ENCODE assay signal across 10 mouse cellular contexts in genomic region chr10:67637339-67637738, GRCm38 (mm10).
DNase-seq lines count a peak whose midpoint lies in the region; ATAC-seq and TF ChIP-seq lines count a peak whose summit lies in the region.
"Had no signal": no experiment of that assay in that cellular context is flagged by ENCODE, and none has a peak within 500 bp of the region (broad histone marks: within the 10 kb centered on the region; RNA-seq: fewer than 3 reads in every experiment).

No protein-coding gene starts in this region.

- H3K9me3 ChIP-seq in hindbrain, embryonic 10.5 days, result 0 out of 2 replicates have a peak, but pooled peaks cover 5% of the 10 kb centered on the region
- no peaks in the 10 kb centered on the region for H3K9me3 ChIP-seq in hindbrain, embryonic 12.5 days (replicated peaks)
- no peaks in the 10 kb centered on the region for H3K9me3 ChIP-seq in midbrain, embryonic 12.5 days
- no peaks in the 10 kb centered on the region for H3K9me3 ChIP-seq in midbrain, embryonic 15.5 days
- H3K9me3 ChIP-seq in midbrain, embryonic 10.5 days (replicated peaks), result no peaks in the 10 kb centered on the region
- H3K9me3 ChIP-seq: heart, embryonic 10.5 days had no signal

- no peak overlapping the region for H3K4me3 ChIP-seq in hindbrain, embryonic 10.5 days
- no peak overlapping the region for H3K4me3 ChIP-seq in hindbrain, embryonic 12.5 days
- H3K4me3 ChIP-seq in midbrain, embryonic 12.5 days, result no peak overlapping the region
- no peak overlapping the region for H3K4me3 ChIP-seq in midbrain, embryonic 15.5 days
- no peak overlapping the region for H3K4me3 ChIP-seq in small intestine, adult 2 months (ENCODE audit: low read depth, low read length)
- H3K4me3 ChIP-seq in midbrain, embryonic 10.5 days, result no peak overlapping the region

- TF ChIP-seq POLR2A in small intestine, adult 2 months (IDR thresholded peaks at IDR 0.05; ENCODE audit: low read depth, low read length), result no peak

- peak; percentile 11 for DNase-seq in hindbrain, embryonic 10.5 days (ENCODE audit: low spot score)
- DNase-seq in embryo, embryonic 10 days (ENCODE audit: low spot score), result peak; percentile 40
- DNase-seq in cerebellum, postnatal 36 days, result no peak
- no peak for DNase-seq in midbrain, embryonic 10.5 days (ENCODE audit: low spot score)

- H3K36me3 ChIP-seq in hindbrain, embryonic 10.5 days, result no peaks in the 10 kb centered on the region
- H3K36me3 ChIP-seq in hindbrain, embryonic 12.5 days, result no peaks in the 10 kb centered on the region
- no peaks in the 10 kb centered on the region for H3K36me3 ChIP-seq in midbrain, embryonic 12.5 days
- H3K36me3 ChIP-seq in midbrain, embryonic 15.5 days (replicated peaks), result no peaks in the 10 kb centered on the region
- H3K36me3 ChIP-seq in small intestine, adult 2 months (ENCODE audit: control insufficient read depth, insufficient read depth, low read length), result no peaks in the 10 kb centered on the region
- H3K36me3 ChIP-seq in midbrain, embryonic 10.5 days, result no peaks in the 10 kb centered on the region
- H3K36me3 ChIP-seq: heart, embryonic 10.5 days had no signal

- TF ChIP-seq CTCF in small intestine, adult 2 months (IDR thresholded peaks at IDR 0.05; ENCODE audit: extremely low read depth, insufficient read length, insufficient replicate concordance, low read depth, low read length), result peak; percentile 14; the same call in 1 of the 2 replicates

- 0 out of 2 replicates have a peak, but pooled peaks cover 7% of the 10 kb centered on the region for H3K27me3 ChIP-seq in hindbrain, embryonic 10.5 days (ENCODE audit: insufficient read depth, poor library complexity, severe bottlenecking)
- H3K27me3 ChIP-seq in hindbrain, embryonic 12.5 days, result no peaks in the 10 kb centered on the region
- no peaks in the 10 kb centered on the region for H3K27me3 ChIP-seq in midbrain, embryonic 12.5 days
- no peaks in the 10 kb centered on the region for H3K27me3 ChIP-seq in midbrain, embryonic 15.5 days (replicated peaks)
- no peaks in the 10 kb centered on the region for H3K27me3 ChIP-seq in small intestine, adult 2 months (ENCODE audit: control insufficient read depth, insufficient read depth, low read length)
- 0 out of 2 replicates have a peak, but pooled peaks cover 6% of the 10 kb centered on the region for H3K27me3 ChIP-seq in midbrain, embryonic 10.5 days (ENCODE audit: low read depth, poor library complexity, severe bottlenecking)

- peaks cover 9% of the 10 kb centered on the region for H3K4me1 ChIP-seq in hindbrain, embryonic 10.5 days (replicated peaks)
- peaks cover 7% of the 10 kb centered on the region; the same call in 1 of the 2 replicates for H3K4me1 ChIP-seq in hindbrain, embryonic 12.5 days
- H3K4me1 ChIP-seq in midbrain, embryonic 12.5 days, result peaks cover 8% of the 10 kb centered on the region; the same call in 1 of the 2 replicates
- peaks cover 7% of the 10 kb centered on the region for H3K4me1 ChIP-seq in midbrain, embryonic 15.5 days
- no peaks in the 10 kb centered on the region for H3K4me1 ChIP-seq in small intestine, adult 2 months (ENCODE audit: control insufficient read depth, insufficient read depth, insufficient read length, low read length)
- peaks cover 14% of the 10 kb centered on the region for H3K4me1 ChIP-seq in midbrain, embryonic 10.5 days
- H3K4me1 ChIP-seq: heart, embryonic 10.5 days had no signal

- no peak overlapping the region for H3K9ac ChIP-seq in hindbrain, embryonic 12.5 days
- H3K9ac ChIP-seq in midbrain, embryonic 12.5 days (replicated peaks), result no peak overlapping the region
- no peak overlapping the region for H3K9ac ChIP-seq in midbrain, embryonic 15.5 days

- H3K4me2 ChIP-seq in hindbrain, embryonic 12.5 days (replicated peaks), result no peak overlapping the region
- no peak overlapping the region for H3K4me2 ChIP-seq in midbrain, embryonic 12.5 days (replicated peaks)
- no peak overlapping the region for H3K4me2 ChIP-seq in midbrain, embryonic 15.5 days

- no peak overlapping the region for H3K27ac ChIP-seq in hindbrain, embryonic 10.5 days
- H3K27ac ChIP-seq in hindbrain, embryonic 12.5 days, result no peak overlapping the region
- no peak overlapping the region for H3K27ac ChIP-seq in midbrain, embryonic 12.5 days (replicated peaks)
- H3K27ac ChIP-seq in midbrain, embryonic 15.5 days, result no peak overlapping the region
- no peak overlapping the region for H3K27ac ChIP-seq in small intestine, adult 2 months (ENCODE audit: insufficient read depth, low read depth, low read length)
- H3K27ac ChIP-seq in midbrain, embryonic 10.5 days (replicated peaks), result no peak overlapping the region
- H3K27ac ChIP-seq: heart, embryonic 10.5 days; macrophage had no signal

- no peak for ATAC-seq in hindbrain, embryonic 12.5 days (ENCODE audit: low FRiP score)
- 0 out of 2 replicates have a peak, but pooled peaks have one; percentile 23 for ATAC-seq in midbrain, embryonic 12.5 days (ENCODE audit: low FRiP score, low read depth)
- no peak for ATAC-seq in midbrain, embryonic 15.5 days (replicated peaks)

- 76% methylated on average over 5 of the region's 5 CpGs for WGBS in hindbrain, embryonic 10.5 days
- 71% methylated on average over 5 of the region's 5 CpGs for WGBS in hindbrain, embryonic 12.5 days
- 72% methylated on average over 5 of the region's 5 CpGs for WGBS in midbrain, embryonic 12.5 days
- WGBS in midbrain, embryonic 15.5 days, result 64% methylated on average over 5 of the region's 5 CpGs
- 55% methylated on average over 5 of the region's 5 CpGs for WGBS in small intestine, adult 2 months
- 74% methylated on average over 5 of the region's 5 CpGs for WGBS in midbrain, embryonic 10.5 days

Comparison
In these comparisons a context has a peak if more than half of its experiments do, and no peak if none do; other contexts are left out.
1. DNase-seq: peak in hindbrain, embryonic 10.5 days (single experiment) and embryo, embryonic 10 days (single experiment); none in cerebellum, postnatal 36 days (0 of 2) and midbrain, embryonic 10.5 days (single experiment).